Mouse (Mus musculus): ENCODE results near the gene Ppp1r21. TPM values are rescaled to one million over a fixed set of nuclear protein-coding genes. Genes with fewer than 3 reads are reported as not detected.

Ppp1r21 gene
- total and polyA plus RNA-seq, 3 experiments, result 11.1 to 16.2 TPM; not detected in 1

DNA sequence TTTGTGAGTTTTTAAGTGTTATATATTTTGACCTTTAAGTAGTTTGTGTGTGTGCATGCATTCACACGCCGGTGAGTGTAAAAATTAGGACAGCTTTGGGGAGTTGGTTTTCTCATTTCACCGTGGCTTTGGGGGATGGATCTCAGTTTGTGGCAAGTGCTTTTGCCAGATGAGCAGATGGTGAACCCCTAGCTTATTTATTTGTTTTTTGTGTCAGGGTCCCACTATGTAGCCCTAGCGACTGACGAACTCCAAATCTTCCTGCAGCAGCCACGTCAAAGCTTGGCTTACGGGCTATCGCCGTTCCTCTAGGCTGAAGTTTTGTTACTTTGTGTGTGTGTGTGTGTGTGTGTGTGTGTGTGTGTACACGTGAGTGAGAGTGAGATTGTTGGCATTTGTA, 39.4 kb upstream of the Ppp1r21 start:
- no peak overlapping the region for H3K27ac ChIP-seq (ENCODE audit: control insufficient read depth, low read depth, low read length)
- no peak overlapping the region for H3K9ac ChIP-seq (ENCODE audit: control insufficient read depth, low read depth, low read length, poor library complexity, severe bottlenecking)
- H3K79me2 ChIP-seq (ENCODE audit: control insufficient read depth, insufficient read depth, low read length, poor library complexity), result no peaks in the 10 kb centered on the region
- H3K4me3 ChIP-seq (ENCODE audit: control insufficient read depth in 1 of 2, insufficient read depth in 1 of 2, low read depth in 2 of 2, low read length in 2 of 2), result no peak overlapping the region
- H3K27me3 ChIP-seq (ENCODE audit: control insufficient read depth in 1 of 2, insufficient read depth in 2 of 2, low read length in 2 of 2), result no peaks in the 10 kb centered on the region
- H3K9me3 ChIP-seq (replicated peaks; ENCODE audit: insufficient read depth, low read length), result no peaks in the 10 kb centered on the region
- no peaks in the 10 kb centered on the region for H3K4me1 ChIP-seq (ENCODE audit: control insufficient read depth in 1 of 2, insufficient read depth in 2 of 2, low read length in 2 of 2)
- peaks cover 0 to 3% of the 10 kb centered on the region in 2 experiments; a peak in 2 of 4 replicates for H3K36me3 ChIP-seq (ENCODE audit: control insufficient read depth in 1 of 2, insufficient read depth in 2 of 2, low read length in 2 of 2)
- TF ChIP-seq NELFE (IDR thresholded peaks at IDR 0.05; ENCODE audit: low read depth, low read length) (no peak), ZMIZ1 (IDR thresholded peaks at IDR 0.05; ENCODE audit: low read depth, low read length) (no peak), RAD21 (IDR thresholded peaks at IDR 0.05; ENCODE audit: low read depth, low read length) (no peak), CHD2 (IDR thresholded peaks at IDR 0.05; ENCODE audit: low read length) (no peak), MYB (IDR thresholded peaks at IDR 0.05; ENCODE audit: low read depth, low read length) (no peak), ELF1 (IDR thresholded peaks at IDR 0.05; ENCODE audit: low read depth, low read length) (no peak), GATA1 (IDR thresholded peaks at IDR 0.05; ENCODE audit: low read depth, low read length) (no peak), ZC3H11A (IDR thresholded peaks at IDR 0.05; ENCODE audit: low read depth, low read length) (no peak)
- DNase-seq (ENCODE audit: low read depth, low spot score), result no peak

DNA sequence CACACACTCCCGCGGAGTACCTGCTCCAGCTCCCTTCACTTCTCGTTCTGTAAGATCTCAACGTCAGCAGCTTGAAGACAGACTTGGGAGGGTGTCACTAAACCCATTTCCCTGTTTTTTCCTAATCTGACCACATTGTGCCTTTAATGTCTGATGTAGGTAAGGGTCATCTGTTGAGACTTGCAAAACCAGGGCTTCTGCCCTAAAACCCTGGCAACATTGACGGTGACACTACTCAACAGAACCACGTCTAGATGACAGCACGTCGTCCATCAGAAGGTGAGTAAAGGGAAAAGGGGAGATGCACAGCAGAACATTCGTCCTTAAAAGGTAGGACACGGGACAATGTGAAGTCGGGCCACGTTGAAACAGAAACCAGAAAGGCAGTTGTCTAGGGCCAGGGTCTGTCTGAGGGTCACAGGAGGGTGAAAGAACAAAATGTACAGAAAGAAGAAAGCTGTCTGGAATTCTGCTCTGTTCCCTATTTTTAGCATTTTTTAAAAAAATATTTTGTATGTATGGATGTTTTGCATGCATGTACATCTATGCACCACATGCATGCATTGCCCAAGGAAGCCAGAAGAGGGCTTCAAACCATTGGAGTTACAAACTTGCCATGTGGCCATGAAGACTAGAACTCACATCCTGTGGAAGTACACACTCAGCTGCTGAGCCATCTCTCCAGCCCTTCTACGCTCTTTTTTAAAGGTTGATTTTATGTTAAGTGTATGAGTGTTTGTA, 38.4 kb upstream of the Ppp1r21 start:
- Histone ChIP-seq H3K27ac (ENCODE audit: control insufficient read depth, low read depth, low read length) (no peak overlapping the region), H3K9ac (ENCODE audit: control insufficient read depth, low read depth, low read length, poor library complexity, severe bottlenecking) (no peak overlapping the region), H3K4me1 (ENCODE audit: control insufficient read depth in 1 of 2, insufficient read depth in 2 of 2, low read length in 2 of 2) (no peaks in the 10 kb centered on the region), H3K27me3 (ENCODE audit: control insufficient read depth in 1 of 2, insufficient read depth in 2 of 2, low read length in 2 of 2) (no peaks in the 10 kb centered on the region), H3K36me3 (ENCODE audit: control insufficient read depth in 1 of 2, insufficient read depth in 2 of 2, low read length in 2 of 2) (peaks cover 0 to 3% of the 10 kb centered on the region in 2 experiments; a peak in 2 of 4 replicates), H3K79me2 (ENCODE audit: control insufficient read depth, insufficient read depth, low read length, poor library complexity) (no peaks in the 10 kb centered on the region), H3K9me3 (replicated peaks; ENCODE audit: insufficient read depth, low read length) (no peaks in the 10 kb centered on the region), H3K4me3 (ENCODE audit: control insufficient read depth in 1 of 2, insufficient read depth in 1 of 2, low read depth in 2 of 2, low read length in 2 of 2) (no peak overlapping the region)
- DNase-seq (ENCODE audit: low read depth, low spot score), result peak; percentile 45
- TF ChIP-seq SMC3 (IDR thresholded peaks at IDR 0.05; ENCODE audit: low read depth, low read length) (peak; percentile 16; the same call in 1 of the 2 replicates), RAD21 (IDR thresholded peaks at IDR 0.05; ENCODE audit: low read depth, low read length) (peak; percentile 2; the same call in 1 of the 2 replicates), MYC (IDR thresholded peaks at IDR 0.05; ENCODE audit: low read depth, low read length) (0 out of 2 replicates have a peak, but pooled peaks have one; percentile 71), MAX (IDR thresholded peaks at IDR 0.05; ENCODE audit: low read length) (0 out of 2 replicates have a peak, but pooled peaks have one; percentile 26), CHD2 (IDR thresholded peaks at IDR 0.05; ENCODE audit: low read length) (no peak), CTCF (IDR thresholded peaks at IDR 0.05 in 2 of 3, conservative IDR thresholded peaks at IDR 0.05 in 1 of 3; ENCODE audit: control insufficient read depth in 1 of 3, insufficient read depth in 1 of 3, low read depth in 2 of 3, low read length in 3 of 3, poor library complexity in 1 of 3, severe bottlenecking in 1 of 3) (peak in 2 of 3 experiments; percentile 7 to 29; a peak in 2 of 6 replicates), UBTF (IDR thresholded peaks at IDR 0.05; ENCODE audit: borderline replicate concordance, insufficient read depth, low read depth, low read length) (no peak), POLR2A (IDR thresholded peaks at IDR 0.05; ENCODE audit: control insufficient read depth in 1 of 2, insufficient read depth in 1 of 2, low read depth in 1 of 2, low read length in 2 of 2, poor library complexity in 1 of 2) (no peak), TBP (IDR thresholded peaks at IDR 0.05; ENCODE audit: low read depth, low read length) (no peak)

All from MEL (cell line).